Mouse (Mus musculus) erythroblast, adult 5-6 weeks (primary cell): ENCODE data around the gene Tstd3. TPM values are rescaled to one million over a fixed set of nuclear protein-coding genes. Genes with fewer than 3 reads are reported as not detected.
A peak's percentile ranks its signal among the peaks of the same experiment; 100 is the strongest.

Experiments
- ATAC-seq: replicated peaks from 2 replicates; pipeline ENCODE4 v1.8.0; 2016; ENCODE audit warnings: moderate number of reproducible peaks, mild to moderate bottlenecking, moderate TSS enrichment, inconsistent platforms; ENCODE audit not compliant: poor library complexity, low FRiP score, severe bottlenecking
- total RNA-seq, 2 experiments: library from RNA; stranded (forward) in 1 of 2; stranded (reverse) in 1 of 2; fragments of 150-400 nt in 1 of 2; fragments of 200-764, 138-1000 nt in 1 of 2; gene quantifications; 2 replicates each; pipeline versions ENCODE4 v1.2.3 to v1.2.4; 2015 to 2017; ENCODE audit warnings: low replicate concordance in 2 of 2

The Tstd3 gene
- 7.3 and 12.9 TPM in 2 replicates for total RNA-seq (2015; ENCODE audit: low replicate concordance)
- total RNA-seq (2017; ENCODE audit: low replicate concordance), result 4.9 and 7.5 TPM in 2 replicates

GRCm38 (mm10) chr4:21766863-21767304 lies at the start of gene Tstd3, which contains the start of gene Usp45:
Tstd3 (minus strand) TSS chr4:21767212.
Usp45 (plus strand) TSS chr4:21767156.
- ATAC-seq, result peak; percentile 100

DNA sequence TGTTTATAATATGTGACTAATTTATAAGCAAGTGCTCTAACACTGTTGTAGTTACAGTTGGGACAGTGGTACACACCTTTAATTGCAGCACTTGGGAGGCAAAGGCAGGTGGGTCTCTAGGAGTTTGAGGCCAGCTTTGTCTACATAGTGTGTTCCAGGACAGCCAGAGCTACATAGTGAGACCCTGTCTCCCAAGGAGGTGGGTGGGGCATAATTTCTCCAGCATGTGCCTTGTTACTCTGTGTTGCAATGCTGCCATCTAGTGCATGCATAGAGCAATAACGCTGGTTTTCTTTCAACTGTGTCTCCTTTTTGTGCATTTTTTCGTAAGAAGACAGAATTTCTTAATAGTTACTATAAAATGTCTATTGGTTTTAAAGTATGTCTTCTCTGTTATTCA lies 47.0 kb upstream of the Tstd3 start:
- peak; percentile 79 for ATAC-seq

DNA sequence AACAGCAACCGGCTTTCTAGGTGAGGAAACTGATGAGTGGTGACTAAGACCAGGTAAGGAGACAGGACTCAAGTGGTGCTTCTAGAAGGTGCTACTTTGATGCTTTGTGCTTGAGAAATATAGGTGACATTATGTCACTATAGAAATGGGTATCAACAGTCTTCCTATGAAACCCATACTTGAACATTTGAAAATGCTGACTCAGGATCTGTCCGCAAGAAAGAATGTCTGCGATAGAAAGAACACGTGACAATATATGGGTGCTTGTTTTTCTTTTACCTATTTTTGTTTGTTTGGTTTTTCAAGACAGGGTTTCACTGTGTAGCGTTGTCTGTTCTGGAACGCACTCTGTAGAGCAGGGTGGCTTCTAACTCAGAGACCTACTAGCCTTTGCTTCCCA lies 45.6 kb upstream of the Tstd3 start:
- ATAC-seq, result no peak

DNA sequence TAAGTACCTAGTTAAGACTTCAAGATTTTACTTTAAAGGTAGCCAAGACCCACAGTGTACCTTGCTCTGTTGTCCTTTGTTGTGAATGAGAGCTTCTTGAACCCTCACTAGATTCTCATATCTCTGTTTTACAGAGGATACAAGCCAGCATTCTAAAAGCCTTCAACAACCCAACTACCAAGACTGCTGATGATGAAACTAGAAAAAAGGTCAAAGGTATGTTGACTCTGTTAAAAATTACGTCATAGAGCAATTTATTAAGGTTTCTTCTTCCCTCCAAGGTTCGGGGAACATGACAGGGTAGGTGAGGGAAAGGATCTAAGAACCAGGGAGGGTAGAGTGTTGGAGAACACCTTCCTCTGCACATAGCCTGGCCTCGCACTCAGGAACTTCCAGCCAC lies 43.6 kb upstream of the Tstd3 start:
- no peak for ATAC-seq

DNA sequence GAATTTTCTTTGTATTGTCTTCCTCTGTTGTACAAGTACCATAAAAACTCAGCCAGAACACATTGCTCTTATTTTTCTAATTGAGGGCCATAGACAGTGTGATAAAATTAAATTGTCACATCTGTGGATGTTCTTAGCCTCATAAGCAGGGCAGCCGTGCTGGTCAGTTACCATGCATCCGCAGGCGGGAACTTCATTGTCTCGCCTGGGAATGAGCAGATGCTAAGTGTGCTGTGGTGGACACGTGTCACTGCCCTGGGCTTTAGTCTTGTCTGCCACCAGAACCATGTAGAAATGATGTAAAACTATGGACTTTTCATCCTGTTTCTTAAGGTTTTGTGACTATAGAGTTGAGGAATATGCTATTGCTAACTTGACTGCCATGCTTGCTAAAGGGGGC lies 40.2 kb upstream of the Tstd3 start:
- ATAC-seq, result no peak

- ATAC-seq, result no peak
Observed at GRCm38 (mm10) chr4:21801620-21802019, 34.6 kb upstream of the Tstd3 start.

DNA sequence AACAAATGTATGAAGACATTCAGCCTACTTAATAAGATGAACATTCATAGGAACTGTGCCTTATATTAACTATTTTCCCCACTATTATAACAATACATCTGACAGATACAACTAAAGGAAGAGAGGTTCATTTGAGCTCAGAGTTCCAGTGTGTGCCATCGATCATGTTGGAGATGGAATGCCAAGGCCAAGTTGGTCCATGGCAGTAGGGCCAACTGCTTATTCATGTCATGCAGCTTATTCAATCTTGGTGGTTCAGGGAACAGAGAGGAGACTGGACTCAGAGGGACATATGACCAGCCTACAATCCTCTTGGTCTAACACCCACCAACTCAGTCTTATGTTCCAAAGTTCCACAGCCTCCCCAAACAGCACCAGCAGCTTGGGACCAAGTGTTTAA lies 34.0 kb upstream of the Tstd3 start:
- no peak for ATAC-seq

DNA sequence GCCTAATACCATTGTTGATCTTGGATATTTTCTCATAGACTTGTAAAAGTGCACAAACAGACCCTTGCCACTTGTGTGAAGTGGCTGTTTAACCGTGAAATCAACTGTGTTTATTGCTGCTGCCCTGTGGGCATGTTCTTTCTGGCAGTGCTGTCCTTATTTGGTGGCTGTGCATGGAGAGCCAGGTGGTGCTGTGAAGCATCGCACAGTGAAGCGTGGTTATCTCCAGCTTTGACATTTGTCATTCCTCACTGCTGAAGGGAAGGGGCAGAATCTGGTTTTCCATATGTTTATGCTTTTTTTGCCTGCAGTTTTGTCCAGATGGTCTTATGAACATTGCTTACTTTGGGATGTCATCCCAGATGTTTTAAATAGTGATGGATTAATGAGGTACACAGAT lies 26.6 kb upstream of the Tstd3 start:
- no peak for ATAC-seq

- ATAC-seq, result no peak
Observed at GRCm38 (mm10) chr4:21789836-21790235, 22.8 kb upstream of the Tstd3 start.

GRCm38 (mm10) chr4:21788903-21789302 lies 21.9 kb upstream of the Tstd3 start:
- no peak for ATAC-seq

GRCm38 (mm10) chr4:21786268-21786667 lies 19.3 kb upstream of the Tstd3 start:
- no peak for ATAC-seq

GRCm38 (mm10) chr4:21780816-21781726 lies 14.1 kb upstream of the Tstd3 start:
- peak; percentile 54; the same call in 1 of the 2 replicates for ATAC-seq

DNA sequence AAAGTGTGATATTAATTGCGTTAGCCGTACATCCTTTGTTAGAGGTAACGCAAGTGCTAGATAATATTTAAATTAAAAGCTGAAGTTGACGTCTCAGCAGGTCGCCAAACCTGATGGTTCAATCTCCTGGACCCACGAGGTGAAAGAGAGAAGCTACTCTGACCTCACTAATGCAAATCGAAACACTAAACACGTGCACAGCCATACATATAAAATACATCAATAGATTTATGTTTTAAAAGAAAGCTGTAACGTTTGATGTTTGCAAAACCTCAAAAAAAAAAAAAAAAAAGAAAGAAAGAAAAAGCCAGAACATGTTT lies 9.9 kb upstream of the Tstd3 start:
- ATAC-seq, result no peak

GRCm38 (mm10) chr4:21776091-21776945 lies 9.3 kb upstream of the Tstd3 start:
- ATAC-seq, result peak; percentile 92

GRCm38 (mm10) chr4:21772306-21772705 lies 5.3 kb upstream of the Tstd3 start:
- no peak for ATAC-seq

DNA sequence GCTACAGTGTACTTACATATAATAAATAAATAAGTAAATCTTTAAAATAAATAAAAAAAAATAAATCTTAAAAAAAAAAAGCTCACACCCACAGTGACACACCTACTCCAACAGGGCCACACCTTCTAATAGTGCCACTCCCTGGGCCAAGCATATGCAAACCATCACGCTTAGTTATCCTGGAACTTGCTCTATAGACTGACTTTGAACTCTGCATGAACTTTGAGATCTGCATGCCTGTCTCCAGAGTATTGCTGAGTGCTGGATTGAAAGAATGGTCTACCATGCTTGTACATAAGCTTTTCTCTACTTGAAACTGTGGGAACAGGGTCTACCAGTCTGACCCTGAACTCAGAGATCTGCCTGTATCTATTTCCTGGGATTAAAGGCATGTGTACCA lies 4.1 kb upstream of the Tstd3 start:
- ATAC-seq, result no peak

- ATAC-seq, result peak; percentile 61
Observed at GRCm38 (mm10) chr4:21766171-21766862, 695 bp downstream of the Tstd3 start.

GRCm38 (mm10) chr4:21763827-21764226 lies 3.2 kb downstream of the Tstd3 start:
- ATAC-seq, result no peak

DNA sequence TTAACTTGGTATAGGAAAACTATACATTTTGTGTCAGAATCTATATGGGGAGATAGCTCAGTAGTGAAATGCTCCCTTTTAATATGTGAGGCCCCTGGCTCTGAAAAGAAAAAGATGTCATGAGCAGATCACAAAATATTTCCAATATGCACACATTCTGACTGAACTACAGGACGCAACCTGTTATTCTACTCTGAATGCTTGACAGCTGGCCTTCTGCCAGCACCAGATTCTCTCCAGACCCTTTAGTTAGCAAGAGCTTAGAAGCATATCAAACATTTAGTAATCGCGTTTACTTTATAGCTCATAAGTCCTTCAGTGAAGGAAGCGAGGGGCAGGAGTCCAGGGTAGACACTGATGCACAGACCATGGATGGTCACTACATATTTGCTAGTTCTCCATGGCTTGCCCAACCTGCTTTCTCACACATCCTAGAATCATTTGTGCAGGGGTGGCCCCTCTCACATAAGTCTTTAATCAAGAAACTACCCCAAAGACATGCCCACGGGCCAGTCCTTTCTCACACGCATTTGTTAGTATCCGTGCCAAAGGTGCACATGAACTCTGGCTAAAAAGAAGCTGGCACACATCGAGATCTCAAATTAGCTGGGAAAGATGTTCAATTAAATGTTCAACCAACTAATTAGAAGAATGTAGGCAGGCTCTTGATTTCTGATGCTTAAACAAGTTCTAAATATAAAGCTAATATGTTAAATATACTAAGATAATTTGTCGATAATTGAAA lies 5.4 kb downstream of the Tstd3 start:
- ATAC-seq, result no peak
